Mouse (Mus musculus) liver, embryonic 14.5 days (tissue): Measurements from ENCODE around the gene Kctd13.

Experiments
- CTCF ChIP-seq: IDR thresholded peaks from 2 replicates; pipeline ENCODE4 v1.5.1; 2016; ENCODE audit warnings: antibody characterized with exemption, low read depth, control low read depth
- EP300 ChIP-seq: IDR thresholded peaks from 2 replicates; pipeline ENCODE4 v1.6.1; 2016; ENCODE audit warnings: antibody characterized with exemption, low read depth

DNA sequence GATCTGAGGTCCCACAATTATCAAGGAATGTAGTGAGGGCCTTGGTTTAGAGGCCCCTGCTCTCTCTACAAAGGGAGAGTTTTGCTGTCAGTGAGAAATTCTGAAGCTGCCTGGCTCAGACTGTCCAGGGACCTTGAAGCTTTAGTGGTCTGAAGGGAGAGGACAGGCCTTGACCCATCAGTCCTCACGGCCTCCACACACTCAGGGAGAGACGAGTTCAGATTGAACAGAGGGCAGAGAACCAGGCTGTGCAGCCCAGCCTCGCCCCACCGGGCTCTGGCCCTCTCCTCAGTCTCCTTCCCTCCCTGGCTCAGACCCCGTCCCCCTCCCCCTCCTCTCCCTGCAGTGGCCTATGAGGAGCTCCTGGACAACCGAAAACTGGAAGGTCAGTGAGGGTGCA lies 38.7 kb downstream of the Kctd13 start:
- TF ChIP-seq EP300, result no peak
- no peak for TF ChIP-seq CTCF
